Mouse (Mus musculus) WW6 (cell line): ENCODE data around the gene 4921511M17Rik.
"Not testable (repeated sequence)": the region's sequence is repeated elsewhere in the genome, so short reads cannot be mapped to it uniquely, and the experiment has no call there.

Experiments
- DNase-seq: peaks from one replicate; pipeline ENCODE4 v3.0.0-alpha.2; 2013; ENCODE audit warnings: low read depth, low spot score

The 4921511M17Rik gene

DNA sequence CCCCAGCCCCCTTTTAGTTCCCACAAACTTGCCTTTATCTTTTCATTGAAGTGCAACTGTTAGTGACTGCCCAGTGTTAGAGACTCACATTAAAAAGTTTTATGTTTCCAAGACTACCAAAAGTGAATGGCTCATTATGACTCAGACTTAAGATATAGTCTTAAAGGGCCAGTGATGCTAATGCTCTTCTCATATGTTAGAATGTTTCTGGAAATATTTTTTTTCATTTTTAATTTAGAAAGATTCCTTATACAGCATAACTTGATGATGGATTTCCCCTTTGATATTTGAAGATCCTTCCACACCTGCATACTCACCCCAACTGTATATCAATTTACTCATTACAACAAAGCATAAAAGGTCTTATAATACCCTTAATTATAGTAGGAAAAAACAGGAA, at the start of gene 4921511M17Rik:
Gene 4921511M17Rik (minus strand): TSS at position 101 of the 400 bp plus-strand sequence.
- DNase-seq: not testable (repeated sequence)

DNA sequence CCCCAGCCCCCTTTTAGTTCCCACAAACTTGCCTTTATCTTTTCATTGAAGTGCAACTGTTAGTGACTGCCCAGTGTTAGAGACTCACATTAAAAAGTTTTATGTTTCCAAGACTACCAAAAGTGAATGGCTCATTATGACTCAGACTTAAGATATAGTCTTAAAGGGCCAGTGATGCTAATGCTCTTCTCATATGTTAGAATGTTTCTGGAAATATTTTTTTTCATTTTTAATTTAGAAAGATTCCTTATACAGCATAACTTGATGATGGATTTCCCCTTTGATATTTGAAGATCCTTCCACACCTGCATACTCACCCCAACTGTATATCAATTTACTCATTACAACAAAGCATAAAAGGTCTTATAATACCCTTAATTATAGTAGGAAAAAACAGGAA, 21.3 kb upstream of the 4921511M17Rik start, which contains the start of gene Gm10057:
Gene Gm10057 (minus strand): TSS at position 101 of the 400 bp plus-strand sequence.
- DNase-seq: not testable (repeated sequence)

DNA sequence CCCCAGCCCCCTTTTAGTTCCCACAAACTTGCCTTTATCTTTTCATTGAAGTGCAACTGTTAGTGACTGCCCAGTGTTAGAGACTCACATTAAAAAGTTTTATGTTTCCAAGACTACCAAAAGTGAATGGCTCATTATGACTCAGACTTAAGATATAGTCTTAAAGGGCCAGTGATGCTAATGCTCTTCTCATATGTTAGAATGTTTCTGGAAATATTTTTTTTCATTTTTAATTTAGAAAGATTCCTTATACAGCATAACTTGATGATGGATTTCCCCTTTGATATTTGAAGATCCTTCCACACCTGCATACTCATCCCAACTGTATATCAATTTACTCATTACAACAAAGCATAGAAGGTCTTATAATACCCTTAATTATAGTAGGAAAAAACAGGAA, 21.1 kb downstream of the 4921511M17Rik start, which contains the start of gene Samt1:
Gene Samt1 (minus strand): TSS at position 101 of the 400 bp plus-strand sequence.
- not testable (repeated sequence) for DNase-seq

DNA sequence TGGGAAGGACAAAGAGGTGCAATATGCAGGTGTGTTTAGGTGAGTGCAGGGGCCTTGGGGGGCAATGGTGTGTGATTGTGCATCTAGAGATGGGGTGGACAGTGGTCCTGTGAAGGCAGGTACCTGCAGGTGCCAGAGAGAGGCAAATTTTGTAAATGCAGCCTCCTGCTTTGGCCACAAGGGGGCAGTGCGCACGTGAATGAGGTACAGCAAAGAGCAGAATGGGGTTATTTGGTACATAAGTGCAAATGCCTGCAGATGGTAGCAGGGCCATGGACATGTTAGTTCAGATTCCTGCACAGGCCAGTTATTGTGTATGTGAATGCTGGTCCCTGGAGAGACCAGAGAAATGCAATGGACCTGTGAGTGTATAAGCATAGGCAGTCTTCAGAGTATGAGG, 56.7 kb downstream of the 4921511M17Rik start:
- not testable (repeated sequence) for DNase-seq

DNA sequence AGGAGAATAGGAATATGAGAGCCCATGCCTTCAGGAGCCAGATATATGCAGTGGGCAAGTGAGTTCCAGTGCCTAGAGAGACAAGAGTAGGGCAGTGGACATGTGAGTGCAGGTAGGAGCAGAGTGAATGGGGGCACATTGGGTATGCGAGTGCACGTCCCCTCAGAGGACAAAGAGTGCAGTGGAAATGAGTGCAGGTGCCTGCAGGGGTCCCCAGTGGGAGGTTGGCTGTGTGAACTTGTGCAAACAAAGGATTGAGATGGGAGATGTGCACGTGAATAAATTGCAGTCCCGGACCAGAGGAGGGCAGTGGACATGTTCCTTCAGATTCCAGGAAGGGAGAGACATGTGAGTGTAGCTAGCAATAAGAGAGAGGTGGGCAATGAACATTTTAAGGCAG, 57.2 kb downstream of the 4921511M17Rik start:
- not testable (repeated sequence) for DNase-seq

DNA sequence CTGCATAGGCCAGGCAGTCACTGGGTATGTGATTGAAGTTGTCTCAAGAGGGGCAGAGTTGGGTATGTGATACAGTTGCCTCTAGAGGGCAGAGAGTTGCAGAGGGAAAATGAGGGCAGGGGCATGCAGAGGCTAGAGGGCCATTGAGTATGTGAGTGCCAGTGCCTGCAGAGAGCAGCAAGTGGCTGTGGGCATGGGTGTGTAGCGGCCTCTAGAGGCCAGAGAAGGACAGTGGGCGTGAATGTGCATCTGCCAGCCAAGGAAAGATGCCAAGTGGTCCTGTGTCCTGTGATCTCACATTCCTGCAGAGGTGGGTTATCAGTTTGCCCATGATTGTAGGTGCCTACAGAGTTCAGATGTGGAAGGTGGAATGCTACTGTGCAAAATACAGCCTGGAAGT, 59.2 kb downstream of the 4921511M17Rik start:
- no peak for DNase-seq
